Mouse (Mus musculus): ENCODE measurements around the gene BC035947. TPM values are rescaled to one million over a fixed set of nuclear protein-coding genes. Genes with fewer than 3 reads are reported as not detected.
"Not testable (repeated sequence)": the region's sequence is repeated elsewhere in the genome, so short reads cannot be mapped to it uniquely, and the experiment has no call there.

BC035947 gene
- not detected in 2 replicates for total RNA-seq (2017)

GRCm38 (mm10) chr1:78511621-78512160 lies at the start of gene BC035947:
BC035947 (minus strand) TSS chr1:78512158.
- ATAC-seq (replicated peaks; ENCODE audit: low read depth, poor library complexity, severe bottlenecking) = peak; percentile 63

- ATAC-seq (replicated peaks; ENCODE audit: low read depth, poor library complexity, severe bottlenecking) = peak; percentile 42
These were observed 42.2 kb upstream of the BC035947 start for GRCm38 (mm10) chr1:78554012-78554666.

DNA sequence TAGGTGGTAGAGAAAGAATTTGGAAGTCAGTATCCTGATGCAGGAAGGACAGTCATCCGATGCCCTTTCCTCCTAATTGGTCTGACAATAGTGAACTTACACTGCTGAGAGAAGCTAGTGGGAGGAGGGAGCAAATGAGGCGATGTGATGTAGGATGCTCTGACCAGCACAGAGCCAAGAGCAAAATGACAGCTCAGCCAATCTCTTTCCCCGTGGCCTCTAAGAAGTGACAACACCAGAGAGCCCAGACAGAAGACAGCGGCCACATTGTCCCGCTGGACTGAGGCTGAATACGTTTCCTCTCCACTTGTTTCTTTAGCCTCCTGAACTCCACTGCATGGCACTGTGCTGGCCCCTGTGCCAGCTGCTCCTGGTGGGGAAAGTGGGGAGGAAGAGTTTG lies 37.0 kb upstream of the BC035947 start:
- no peak for ATAC-seq (replicated peaks; ENCODE audit: low read depth, poor library complexity, severe bottlenecking)

DNA sequence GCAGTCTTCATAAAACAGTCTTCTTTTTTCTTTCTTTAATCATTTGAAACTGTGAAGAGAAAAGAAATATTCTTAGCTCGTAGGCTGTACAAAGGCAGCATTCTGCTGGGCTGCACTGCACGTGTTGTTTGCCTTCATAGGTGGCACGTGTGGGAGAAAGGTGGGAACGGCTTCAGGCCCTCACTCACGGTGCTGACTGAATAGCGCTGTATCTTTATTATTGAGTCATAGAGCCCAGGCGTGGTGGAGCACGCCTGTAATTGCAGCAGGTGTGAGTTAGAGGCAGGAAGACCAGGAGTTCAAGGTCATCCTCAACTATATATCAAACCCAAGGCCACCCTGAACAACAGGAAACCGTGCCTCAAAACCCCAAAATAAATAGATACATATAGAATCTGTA lies 34.3 kb upstream of the BC035947 start:
- no peak for ATAC-seq (replicated peaks; ENCODE audit: low read depth, poor library complexity, severe bottlenecking)

DNA sequence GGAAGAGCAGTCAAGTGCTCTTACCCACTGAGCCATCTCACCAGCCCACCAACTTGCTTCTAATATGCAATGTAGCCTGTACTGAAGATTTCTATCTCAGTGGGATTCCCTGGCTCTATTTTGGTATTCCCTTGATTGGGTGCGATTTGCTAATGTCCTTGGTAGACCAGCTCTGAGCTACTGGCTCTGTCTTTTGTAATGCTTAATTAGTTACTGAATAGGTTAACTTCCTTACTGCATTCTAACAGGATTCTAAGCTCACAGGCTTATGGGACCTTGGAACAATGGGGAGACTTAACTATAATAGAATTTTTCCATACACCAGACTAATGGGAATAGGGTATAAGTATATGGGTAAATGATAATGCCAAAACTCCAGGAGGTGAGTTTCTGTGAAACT lies 31.7 kb upstream of the BC035947 start:
- ATAC-seq (replicated peaks; ENCODE audit: low read depth, poor library complexity, severe bottlenecking) = not testable (repeated sequence)

DNA sequence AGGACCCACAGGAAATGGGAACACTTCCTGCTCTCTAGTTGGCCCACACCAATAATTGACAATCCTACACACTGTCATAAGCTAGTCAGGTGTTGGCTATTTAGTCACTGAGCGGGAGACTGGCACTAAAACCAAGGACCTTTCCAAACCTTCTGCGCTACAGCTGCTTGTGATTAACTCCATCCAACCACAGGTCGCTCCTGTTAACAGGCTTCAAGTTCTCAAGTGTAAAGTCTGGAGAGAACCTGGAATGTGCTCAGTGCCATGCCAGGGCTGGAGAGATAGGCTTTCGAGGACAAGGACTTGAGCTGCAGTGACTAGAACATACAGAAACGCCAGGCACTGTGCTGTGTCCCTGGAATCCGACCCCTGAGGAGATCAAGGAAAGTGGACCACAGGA lies 27.2 kb upstream of the BC035947 start:
- ATAC-seq (replicated peaks; ENCODE audit: low read depth, poor library complexity, severe bottlenecking) = no peak

GRCm38 (mm10) chr1:78538396-78538795 lies 26.4 kb upstream of the BC035947 start:
- no peak for ATAC-seq (replicated peaks; ENCODE audit: low read depth, poor library complexity, severe bottlenecking)

DNA sequence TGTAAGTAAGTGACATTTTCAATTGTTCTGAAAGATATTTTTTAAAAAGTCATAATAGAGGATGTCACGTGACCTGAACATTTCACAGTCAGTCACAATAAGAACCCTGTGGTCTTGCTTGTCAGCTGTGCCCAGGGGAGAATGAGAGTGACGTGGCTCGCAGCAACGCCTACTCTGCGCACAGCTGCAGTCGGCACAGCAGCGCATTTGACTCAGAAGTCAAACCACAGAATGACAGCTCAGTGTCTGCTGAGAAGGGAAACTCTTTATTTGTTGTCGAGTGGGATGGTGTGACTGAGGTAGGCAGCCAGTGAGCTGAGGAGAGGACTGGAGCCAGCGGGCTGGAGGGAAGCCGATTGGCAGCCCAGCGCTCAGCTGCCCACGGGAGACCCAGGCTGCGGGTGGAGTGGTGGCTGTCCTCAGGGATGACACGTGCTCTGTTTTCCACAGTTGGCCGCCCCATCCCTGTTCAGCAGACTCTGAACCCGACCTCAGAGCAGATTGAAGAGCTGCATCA lies 25.6 kb upstream of the BC035947 start:
- peak; percentile 96 for ATAC-seq (replicated peaks; ENCODE audit: low read depth, poor library complexity, severe bottlenecking)

DNA sequence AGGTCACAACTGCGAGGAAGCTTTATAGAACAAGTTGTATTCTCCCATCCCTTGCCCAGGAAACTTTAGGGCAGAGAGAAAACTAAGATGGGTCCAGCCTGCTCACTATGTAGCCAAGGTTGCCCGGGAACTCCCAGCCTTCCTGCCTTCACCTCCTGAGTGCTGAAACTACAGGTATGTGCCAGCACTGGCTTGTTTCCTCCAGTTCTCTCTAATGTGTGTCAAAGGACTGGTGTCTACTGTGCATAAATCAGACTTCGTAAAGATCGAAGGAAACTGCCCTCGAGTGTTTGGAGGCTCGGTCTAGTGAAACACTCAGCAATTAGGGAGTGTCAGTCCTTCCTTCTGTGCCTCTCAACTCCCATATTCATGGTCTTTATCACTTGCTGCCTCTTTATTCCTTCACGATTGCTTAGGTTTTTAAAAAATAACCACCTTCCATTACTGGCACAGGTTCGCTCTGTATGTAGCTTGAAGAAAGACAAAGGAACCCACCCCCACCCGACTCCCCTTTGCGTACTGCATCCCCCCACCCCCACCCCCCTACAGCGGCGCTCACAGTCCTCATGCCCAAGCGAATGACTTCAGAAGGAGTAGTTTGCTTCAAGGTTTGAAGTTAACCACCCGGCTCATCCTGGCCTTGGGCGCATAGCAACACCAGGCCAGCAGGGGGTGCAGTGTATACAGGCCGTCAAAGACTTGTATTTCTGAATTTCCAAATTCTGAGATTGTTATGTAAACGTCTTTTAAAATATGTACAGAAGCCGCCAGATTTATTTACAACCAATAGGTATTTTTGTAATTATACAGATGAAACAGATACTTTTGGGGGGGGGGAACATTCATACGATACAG lies 24.6 kb upstream of the BC035947 start:
- ATAC-seq (replicated peaks; ENCODE audit: low read depth, poor library complexity, severe bottlenecking) = peak; percentile 64

- ATAC-seq (replicated peaks; ENCODE audit: low read depth, poor library complexity, severe bottlenecking) = no peak
These were observed 22.6 kb upstream of the BC035947 start for GRCm38 (mm10) chr1:78534428-78535150.

- no peak for ATAC-seq (replicated peaks; ENCODE audit: low read depth, poor library complexity, severe bottlenecking)
These were observed 20.3 kb upstream of the BC035947 start for GRCm38 (mm10) chr1:78532184-78532800.

- ATAC-seq (replicated peaks; ENCODE audit: low read depth, poor library complexity, severe bottlenecking) = no peak
These were observed 18.7 kb upstream of the BC035947 start for GRCm38 (mm10) chr1:78530500-78531215.

- no peak for ATAC-seq (replicated peaks; ENCODE audit: low read depth, poor library complexity, severe bottlenecking)
These were observed 17.1 kb upstream of the BC035947 start for GRCm38 (mm10) chr1:78529011-78529410.

DNA sequence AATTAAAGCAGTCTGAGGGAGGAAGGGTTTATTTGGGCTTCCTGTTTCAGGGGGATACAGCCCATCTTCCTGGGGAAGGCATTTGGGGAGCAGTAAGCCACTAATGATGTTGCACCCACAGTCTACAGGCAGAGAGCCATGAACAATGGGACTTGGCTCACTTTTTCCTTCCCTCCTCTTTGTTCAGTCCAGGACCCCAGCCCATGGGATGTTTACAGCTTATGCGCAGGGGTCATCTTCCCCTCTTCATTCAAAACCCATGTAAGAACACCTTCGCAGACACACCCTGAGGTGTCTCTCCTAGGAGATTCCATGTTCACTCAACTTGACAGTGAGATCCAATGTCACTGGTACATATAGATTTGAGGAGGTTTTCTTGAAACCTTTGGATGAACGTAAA lies 16.4 kb upstream of the BC035947 start:
- no peak for ATAC-seq (replicated peaks; ENCODE audit: low read depth, poor library complexity, severe bottlenecking)

DNA sequence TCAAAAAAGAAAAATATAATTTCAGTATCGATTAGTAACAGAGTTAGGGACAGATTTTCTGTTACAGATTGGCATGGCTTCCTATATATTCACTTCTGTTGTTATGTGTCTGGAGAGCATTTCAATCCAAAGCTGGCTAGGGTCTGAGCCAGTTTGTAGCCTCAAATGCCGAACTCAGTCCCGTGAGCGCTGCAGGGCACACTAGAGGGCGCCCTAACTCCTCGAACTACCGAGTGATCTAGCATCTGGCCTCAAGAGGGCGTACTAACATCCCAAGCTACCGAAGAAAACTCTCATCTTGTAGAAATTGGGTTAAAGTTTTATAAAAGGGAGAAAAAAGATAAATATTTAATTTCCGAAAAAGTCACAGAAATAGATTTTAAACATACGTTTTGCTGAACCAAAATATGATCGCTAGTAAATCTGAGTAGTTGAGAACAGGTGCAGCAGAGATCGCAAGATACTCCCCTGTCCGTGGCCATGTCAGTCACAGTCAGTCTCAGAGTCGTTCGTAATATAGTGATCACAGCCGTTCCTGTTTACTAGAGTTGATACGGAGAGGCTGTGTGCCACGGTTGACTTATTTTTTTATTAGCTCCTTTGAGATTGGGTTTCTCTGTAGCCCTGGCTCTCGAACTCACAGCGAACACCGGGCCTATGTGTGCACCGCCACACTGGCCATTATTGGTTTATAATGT lies 13.4 kb upstream of the BC035947 start:
- peak; percentile 98 for ATAC-seq (replicated peaks; ENCODE audit: low read depth, poor library complexity, severe bottlenecking)

DNA sequence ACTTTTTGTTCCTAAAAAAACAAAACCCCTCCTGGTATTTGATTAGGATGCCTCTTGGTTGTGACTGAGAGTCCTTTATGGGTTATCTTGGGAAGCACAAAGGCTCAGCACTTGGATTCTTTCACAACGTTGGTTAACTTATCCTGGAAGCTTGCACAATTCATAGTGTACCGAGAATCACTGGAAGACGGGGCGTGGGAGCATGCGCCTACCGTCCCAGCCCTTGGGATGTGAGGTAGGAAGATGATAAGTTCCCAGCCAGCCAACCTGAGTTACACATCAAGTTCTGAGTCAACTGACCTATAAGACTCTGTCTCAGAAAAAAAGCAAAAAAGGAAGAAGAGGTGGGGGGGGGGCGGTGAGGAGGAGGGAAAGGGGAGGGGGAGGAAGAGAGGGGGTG lies 6.9 kb upstream of the BC035947 start:
- ATAC-seq (replicated peaks; ENCODE audit: low read depth, poor library complexity, severe bottlenecking) = no peak

DNA sequence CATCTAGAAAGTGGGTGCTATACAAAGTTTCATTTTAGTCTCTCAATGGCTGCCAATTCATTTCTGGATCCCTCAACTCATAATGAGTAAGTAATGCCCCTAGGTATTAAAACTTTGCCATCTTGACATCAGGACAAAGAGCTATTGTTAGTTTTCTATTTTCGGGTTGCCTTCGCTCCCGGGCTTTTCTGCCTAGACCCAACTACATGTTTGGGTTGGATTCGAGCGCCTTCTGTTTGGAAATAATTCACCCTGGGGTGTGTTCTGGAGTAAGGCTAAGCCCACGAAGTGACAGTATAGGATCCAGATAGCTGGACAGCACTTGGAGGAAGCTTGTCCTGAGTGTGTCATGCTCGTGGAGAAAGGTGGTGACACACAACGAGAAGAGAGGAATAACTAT lies 798 bp upstream of the BC035947 start:
- ATAC-seq (replicated peaks; ENCODE audit: low read depth, poor library complexity, severe bottlenecking) = no peak

DNA sequence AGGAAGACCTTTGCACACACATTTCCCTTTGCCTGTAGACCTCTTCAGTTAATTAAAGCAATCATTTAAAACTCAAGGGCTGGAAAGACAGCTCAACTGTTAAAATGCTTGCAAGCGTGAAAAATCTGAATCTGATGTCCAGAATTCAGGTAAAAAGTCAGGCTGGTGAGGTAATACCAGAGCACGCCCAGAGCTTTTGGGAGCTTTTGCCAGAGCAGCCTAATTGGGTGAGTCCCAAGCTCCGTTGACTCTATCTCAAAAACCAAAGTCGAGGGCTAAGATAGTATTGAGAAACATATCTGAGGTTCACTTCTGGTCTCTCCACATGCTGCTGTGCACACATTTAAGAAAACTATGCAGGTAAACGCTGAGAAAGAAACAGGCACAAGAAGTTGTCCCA lies 1.1 kb downstream of the BC035947 start, which contains the start of gene Mogat1:
Gene Mogat1 (plus strand): TSS at position 130 of the 400 bp plus-strand sequence.
- ATAC-seq (replicated peaks; ENCODE audit: low read depth, poor library complexity, severe bottlenecking) = no peak

DNA sequence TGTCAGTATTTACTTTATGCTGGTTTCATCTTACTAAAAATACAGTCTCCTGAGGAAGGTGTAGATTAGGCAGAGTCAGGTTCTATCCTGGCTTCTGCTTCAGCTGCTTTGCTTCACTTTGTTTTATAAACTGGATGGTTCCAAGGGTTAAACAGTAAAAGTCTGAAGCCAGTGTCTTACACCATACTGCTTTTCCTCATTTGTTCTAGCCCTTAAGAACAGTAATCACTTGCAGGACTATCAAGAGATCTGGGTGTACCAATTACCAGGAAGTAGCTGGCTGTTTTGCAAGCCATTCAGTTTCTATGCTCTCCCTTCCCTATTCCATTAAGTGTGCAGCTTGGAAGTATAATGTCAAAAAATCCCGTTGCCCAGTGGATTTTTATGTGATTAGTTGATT lies 4.8 kb downstream of the BC035947 start:
- ATAC-seq (replicated peaks; ENCODE audit: low read depth, poor library complexity, severe bottlenecking) = no peak
